Mouse (Mus musculus): Measurements from ENCODE around the gene Gmppa. TPM values are rescaled to one million over a fixed set of nuclear protein-coding genes. Genes with fewer than 3 reads are reported as not detected.

Gene Gmppa
- polyA plus RNA-seq, 1 experiment from 2014 or later = 94.6 TPM

GRCm38 (mm10) chr1:75458789-75459684 is 23.3 kb downstream of the Gmppa start:
- 11% methylated on average over 23 of the region's 23 CpGs for WGBS
- ATAC-seq (ENCODE audit: insufficient number of reproducible peaks, low FRiP score, low TSS enrichment, low read depth) = no peak
- Histone ChIP-seq H3K4me1 (peaks cover 26% of the 10 kb centered on the region), H3K27ac (peak overlapping the region; percentile 57; the same call in 1 of the 2 replicates), H3K9me3 (no peaks in the 10 kb centered on the region), H3K4me3 (peak overlapping the region; percentile 35), H3K9ac (no peak overlapping the region), H3K36me3 (no peaks in the 10 kb centered on the region), H3K27me3 (peaks cover 64% of the 10 kb centered on the region), H3K4me2 (peak overlapping the region; percentile 55)

- Histone ChIP-seq H3K9me3 (no peaks in the 10 kb centered on the region), H3K9ac (no peak overlapping the region), H3K27ac (no peak overlapping the region), H3K4me3 (no peak overlapping the region), H3K36me3 (no peaks in the 10 kb centered on the region), H3K27me3 (peaks cover 56% of the 10 kb centered on the region), H3K4me1 (peaks cover 26% of the 10 kb centered on the region), H3K4me2 (no peak overlapping the region)
- no peak for ATAC-seq (ENCODE audit: insufficient number of reproducible peaks, low FRiP score, low TSS enrichment, low read depth)
- 74% methylated on average over 7 of the region's 7 CpGs for WGBS
Observed at GRCm38 (mm10) chr1:75460297-75460696, 24.6 kb downstream of the Gmppa start.

- 46% methylated on average over 1 of the region's 1 CpGs for WGBS
- H3K4me1 ChIP-seq = peaks cover 20% of the 10 kb centered on the region
- H3K27ac ChIP-seq = no peak overlapping the region
Observed at GRCm38 (mm10) chr1:75462636-75463035, 26.9 kb downstream of the Gmppa start.

GRCm38 (mm10) chr1:75463652-75464204 is 28.0 kb downstream of the Gmppa start:
- Histone ChIP-seq H3K4me2 (no peak overlapping the region), H3K4me1 (peaks cover 12% of the 10 kb centered on the region), H3K36me3 (no peaks in the 10 kb centered on the region), H3K9me3 (no peaks in the 10 kb centered on the region), H3K9ac (no peak overlapping the region), H3K27me3 (peaks cover 43% of the 10 kb centered on the region), H3K27ac (no peak overlapping the region), H3K4me3 (no peak overlapping the region)
- no peak for ATAC-seq (ENCODE audit: insufficient number of reproducible peaks, low FRiP score, low TSS enrichment, low read depth)
- 85% methylated on average over 5 of the region's 5 CpGs for WGBS

More at GRCm38 (mm10) chr1:75462636-75463035, 26.9 kb downstream of the Gmppa start:
- Histone ChIP-seq H3K36me3 (no peaks in the 10 kb centered on the region), H3K9ac (no peak overlapping the region), H3K4me3 (no peak overlapping the region), H3K27me3 (peaks cover 50% of the 10 kb centered on the region), H3K4me2 (no peak overlapping the region), H3K9me3 (no peaks in the 10 kb centered on the region)
- ATAC-seq (ENCODE audit: insufficient number of reproducible peaks, low FRiP score, low TSS enrichment, low read depth) = no peak

- H3K9ac ChIP-seq = no peak overlapping the region
Observed at GRCm38 (mm10) chr1:75467215-75467927, 31.6 kb downstream of the Gmppa start.

GRCm38 (mm10) chr1:75469287-75469825 is 33.6 kb downstream of the Gmppa start:
- H3K9ac ChIP-seq = no peak overlapping the region
- H3K4me1 ChIP-seq = peaks cover 16% of the 10 kb centered on the region
- H3K27me3 ChIP-seq = peaks cover 31% of the 10 kb centered on the region
- H3K36me3 ChIP-seq = peaks cover 15% of the 10 kb centered on the region
- H3K27ac ChIP-seq = no peak overlapping the region
- H3K9me3 ChIP-seq = no peaks in the 10 kb centered on the region
- ATAC-seq (ENCODE audit: insufficient number of reproducible peaks, low FRiP score, low TSS enrichment, low read depth) = no peak
- H3K4me2 ChIP-seq = no peak overlapping the region
- no peak overlapping the region for H3K4me3 ChIP-seq
- 75% methylated on average over 17 of the region's 17 CpGs for WGBS

More at GRCm38 (mm10) chr1:75467215-75467927, 31.6 kb downstream of the Gmppa start:
- Histone ChIP-seq H3K4me3 (no peak overlapping the region), H3K4me1 (peaks cover 5% of the 10 kb centered on the region; the same call in 1 of the 2 replicates), H3K36me3 (no peaks in the 10 kb centered on the region; the same call in 1 of the 2 replicates), H3K27me3 (peaks cover 38% of the 10 kb centered on the region), H3K9me3 (no peaks in the 10 kb centered on the region), H3K27ac (peak overlapping the region; percentile 64; the same call in 1 of the 2 replicates), H3K4me2 (peak overlapping the region; percentile 34)
- WGBS = 5% methylated on average over 14 of the region's 14 CpGs
- ATAC-seq (ENCODE audit: insufficient number of reproducible peaks, low FRiP score, low TSS enrichment, low read depth) = peak; percentile 82

- Histone ChIP-seq H3K4me2 (no peak overlapping the region), H3K36me3 (peaks cover 40% of the 10 kb centered on the region), H3K27me3 (peaks cover 23% of the 10 kb centered on the region), H3K4me1 (peaks cover 44% of the 10 kb centered on the region), H3K9me3 (no peaks in the 10 kb centered on the region), H3K9ac (no peak overlapping the region), H3K4me3 (no peak overlapping the region), H3K27ac (no peak overlapping the region)
- no peak for ATAC-seq (ENCODE audit: insufficient number of reproducible peaks, low FRiP score, low TSS enrichment, low read depth)
- 93% methylated on average over 11 of the region's 11 CpGs for WGBS
Observed at GRCm38 (mm10) chr1:75476441-75476840, 40.7 kb downstream of the Gmppa start.

- H3K9me3 ChIP-seq = no peaks in the 10 kb centered on the region
- WGBS = 14% methylated on average over 35 of the region's 35 CpGs
- peaks cover 30% of the 10 kb centered on the region for H3K27me3 ChIP-seq
- no peak for ATAC-seq (ENCODE audit: insufficient number of reproducible peaks, low FRiP score, low TSS enrichment, low read depth)
- peaks cover 44% of the 10 kb centered on the region for H3K4me1 ChIP-seq
- peak overlapping the region; percentile 86 for H3K4me3 ChIP-seq
- H3K36me3 ChIP-seq = peaks cover 40% of the 10 kb centered on the region
- H3K27ac ChIP-seq = no peak overlapping the region
- peak overlapping the region; percentile 81 for H3K4me2 ChIP-seq
- H3K9ac ChIP-seq = no peak overlapping the region
Observed at GRCm38 (mm10) chr1:75477264-75477965, 41.7 kb downstream of the Gmppa start.

- Histone ChIP-seq H3K4me3 (peak overlapping the region; percentile 86), H3K27ac (no peak overlapping the region), H3K27me3 (peaks cover 34% of the 10 kb centered on the region), H3K4me1 (peaks cover 44% of the 10 kb centered on the region), H3K9ac (no peak overlapping the region), H3K36me3 (peaks cover 35% of the 10 kb centered on the region), H3K4me2 (peak overlapping the region; percentile 81), H3K9me3 (no peaks in the 10 kb centered on the region)
- no peak for ATAC-seq (ENCODE audit: insufficient number of reproducible peaks, low FRiP score, low TSS enrichment, low read depth)
- 37% methylated on average over 3 of the region's 3 CpGs for WGBS
Observed at GRCm38 (mm10) chr1:75477966-75478290, 42.2 kb downstream of the Gmppa start.

- H3K4me1 ChIP-seq = peaks cover 42% of the 10 kb centered on the region
- no peak; the same call in 1 of the 2 replicates for ATAC-seq (ENCODE audit: insufficient number of reproducible peaks, low FRiP score, low TSS enrichment, low read depth)
- peak overlapping the region; percentile 60 for H3K9ac ChIP-seq
- peak overlapping the region; percentile 83 for H3K27ac ChIP-seq
- H3K9me3 ChIP-seq = no peaks in the 10 kb centered on the region
- WGBS = 0% methylated on average over 23 of the region's 25 CpGs
- peak overlapping the region; percentile 86 for H3K4me3 ChIP-seq
- H3K36me3 ChIP-seq = peaks cover 29% of the 10 kb centered on the region
- peak overlapping the region; percentile 81 for H3K4me2 ChIP-seq
- H3K27me3 ChIP-seq = peaks cover 39% of the 10 kb centered on the region
Observed at GRCm38 (mm10) chr1:75478497-75478896, 42.8 kb downstream of the Gmppa start.

Measured in limb, embryonic 15.5 days (tissue).